Mouse (Mus musculus) activated CD4-positive, CD25-positive, alpha-beta regulatory T cell, adult 4 months (primary cell): Measurements from ENCODE around the gene Stim2. TPM values are rescaled to one million over a fixed set of nuclear protein-coding genes. Genes with fewer than 3 reads are reported as not detected.

Experiments
- ATAC-seq: one replicate; pipeline ENCODE4 v1.8.0; 2017
- polyA plus RNA-seq, 2 experiments: library from polyadenylated mRNA; unstranded; fragments of 100-300 nt; shearing (Covaris generic); gene quantifications; one replicate each; pipeline ENCODE4 v1.2.1; 2017

Gene Stim2
- polyA plus RNA-seq, 2 experiments from 2014 or later = 19.4 to 19.7 TPM

GRCm38 (mm10) chr5:54118410-54119212 lies 120.3 kb downstream of the Stim2 start:
- no peak for ATAC-seq

DNA sequence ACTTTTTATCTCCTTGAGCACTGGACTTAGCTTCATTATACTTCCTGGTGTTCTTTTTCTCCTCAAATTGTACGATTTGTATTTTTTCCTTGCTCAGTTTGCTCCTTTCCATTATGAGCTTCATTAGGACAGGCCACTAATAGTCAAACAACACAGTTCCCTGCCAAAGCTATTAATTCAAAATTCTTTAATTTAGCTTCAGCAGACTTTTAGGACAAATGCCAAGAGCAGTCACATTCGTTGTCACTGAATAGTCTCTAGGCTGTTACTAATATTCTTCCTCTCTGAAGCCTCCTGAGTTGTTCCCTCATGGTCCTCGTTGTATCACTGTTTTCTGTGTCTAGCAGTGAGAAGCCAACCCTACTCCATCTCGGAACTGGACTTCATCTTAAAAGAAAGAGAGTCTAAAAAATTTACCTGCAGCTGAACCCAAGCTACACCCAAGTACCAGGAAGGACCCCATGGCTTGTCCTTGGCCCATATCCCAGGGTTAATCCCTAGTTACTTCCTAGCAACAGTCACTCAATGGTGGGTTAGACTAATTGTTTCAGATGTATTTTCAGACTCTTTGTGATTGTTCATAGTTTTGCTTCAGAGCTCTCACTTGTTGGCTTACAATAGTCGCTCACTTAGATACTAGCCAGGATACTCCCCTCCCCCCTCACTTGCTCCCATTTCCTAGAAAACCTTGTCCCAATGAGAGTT lies 149.9 kb downstream of the Stim2 start:
- no peak for ATAC-seq

DNA sequence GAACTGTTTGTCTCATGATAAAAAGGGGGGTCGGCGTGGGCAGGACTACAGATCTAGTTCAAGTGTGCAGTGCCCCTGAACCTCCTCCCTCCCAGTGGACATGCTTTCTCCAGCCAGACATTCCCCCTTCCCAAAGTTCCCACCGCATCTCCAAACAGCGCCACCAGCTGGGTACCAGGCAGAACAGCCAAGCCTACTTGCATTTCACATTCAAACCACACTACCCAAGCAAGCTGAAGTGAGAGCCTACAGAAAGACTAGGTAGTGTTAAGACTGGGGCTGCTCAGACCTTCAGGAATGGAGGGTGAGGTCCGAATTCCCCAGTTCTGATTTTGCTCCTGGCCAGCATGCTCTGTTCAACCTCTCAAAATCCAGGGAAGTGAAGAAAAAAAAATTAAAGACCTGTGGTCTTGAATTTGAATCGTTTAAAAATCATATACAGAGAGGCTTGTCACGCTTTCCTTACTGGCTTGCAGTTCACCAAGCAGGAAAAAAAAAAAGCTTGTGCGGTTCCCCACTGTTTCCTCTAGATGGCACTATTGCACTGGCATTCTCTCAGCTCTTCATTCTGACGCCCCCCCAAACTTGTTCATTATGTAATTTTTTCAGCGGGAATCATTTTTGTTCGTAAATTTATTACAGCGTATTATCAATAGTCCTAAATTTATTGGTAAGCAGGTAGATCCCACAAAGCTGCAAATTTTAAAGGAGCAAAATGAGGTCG lies 156.4 kb downstream of the Stim2 start:
- ATAC-seq = peak; percentile 32

GRCm38 (mm10) chr5:54155227-54155776 lies 157.0 kb downstream of the Stim2 start:
- no peak for ATAC-seq

DNA sequence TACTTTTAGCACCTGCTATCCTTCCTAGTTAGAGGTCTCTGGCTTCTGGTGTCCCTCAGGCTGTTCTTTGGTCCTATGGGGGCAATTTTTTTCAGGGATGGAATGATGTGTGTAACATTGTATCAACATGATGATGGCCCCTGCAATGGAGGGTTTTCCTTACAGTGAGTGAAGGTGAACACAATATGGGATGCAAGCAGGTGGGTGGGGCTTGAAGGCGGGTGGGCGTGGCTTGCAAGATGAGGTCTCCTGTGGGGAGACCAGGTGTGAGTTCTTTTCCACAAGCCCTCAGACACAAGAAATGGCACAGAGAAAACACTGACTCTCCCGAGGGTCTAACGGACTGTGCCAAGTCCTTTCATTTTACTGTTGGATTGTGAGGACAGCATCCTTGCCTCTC lies 157.6 kb downstream of the Stim2 start:
- no peak for ATAC-seq

- no peak for ATAC-seq
Observed at GRCm38 (mm10) chr5:54156944-54157527, 158.7 kb downstream of the Stim2 start.

DNA sequence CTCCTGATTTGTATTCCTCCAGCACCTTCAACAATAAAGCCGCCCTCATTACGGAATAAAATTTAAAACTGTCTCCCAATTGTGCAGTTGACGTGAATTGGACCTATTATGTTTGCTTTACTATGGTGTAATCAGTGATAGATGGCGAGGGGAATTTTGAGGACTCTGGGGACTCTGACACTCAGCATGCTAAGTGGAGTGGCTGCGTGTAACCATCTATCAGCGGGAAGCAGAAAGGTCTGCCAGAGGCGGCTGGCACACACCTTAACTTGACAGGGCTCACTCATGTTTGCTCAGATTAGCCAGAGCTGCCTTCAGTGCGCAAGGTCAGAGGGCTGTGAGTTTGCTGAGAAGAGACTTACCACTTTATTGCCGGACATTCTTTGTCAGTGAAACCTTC lies 159.9 kb downstream of the Stim2 start:
- no peak for ATAC-seq

DNA sequence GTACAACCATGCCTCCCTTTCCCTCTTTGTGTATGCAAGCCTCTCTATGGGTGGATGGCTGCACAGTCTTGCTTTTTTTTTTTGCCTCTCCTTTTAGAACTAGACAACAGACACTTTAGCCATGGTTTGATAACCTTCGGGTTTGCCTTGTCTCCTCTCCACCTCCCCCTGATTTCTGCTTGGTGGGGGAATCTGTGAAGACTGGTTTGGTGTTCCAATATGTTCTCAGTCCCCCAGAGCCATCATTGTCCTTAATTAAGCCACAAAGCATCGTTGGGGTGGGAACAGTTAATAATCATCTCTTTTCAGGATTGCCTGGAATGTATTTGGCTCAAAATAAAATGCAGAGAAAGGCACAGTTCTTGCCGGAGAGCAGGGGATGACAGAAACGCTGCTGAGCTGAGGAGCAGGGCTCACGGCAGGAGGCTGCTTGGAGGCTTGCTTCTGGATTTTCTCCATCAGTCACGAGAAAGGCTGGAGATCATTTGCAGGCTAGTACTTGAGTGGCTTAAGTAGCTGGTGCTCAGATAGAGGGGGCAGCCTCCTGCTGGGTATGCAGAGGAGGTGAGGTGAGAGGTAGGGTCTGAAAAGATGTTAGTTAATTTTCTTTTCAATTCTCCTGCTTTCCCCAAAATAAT lies 161.0 kb downstream of the Stim2 start:
- no peak for ATAC-seq

GRCm38 (mm10) chr5:54160561-54160960 lies 162.3 kb downstream of the Stim2 start:
- ATAC-seq = no peak

DNA sequence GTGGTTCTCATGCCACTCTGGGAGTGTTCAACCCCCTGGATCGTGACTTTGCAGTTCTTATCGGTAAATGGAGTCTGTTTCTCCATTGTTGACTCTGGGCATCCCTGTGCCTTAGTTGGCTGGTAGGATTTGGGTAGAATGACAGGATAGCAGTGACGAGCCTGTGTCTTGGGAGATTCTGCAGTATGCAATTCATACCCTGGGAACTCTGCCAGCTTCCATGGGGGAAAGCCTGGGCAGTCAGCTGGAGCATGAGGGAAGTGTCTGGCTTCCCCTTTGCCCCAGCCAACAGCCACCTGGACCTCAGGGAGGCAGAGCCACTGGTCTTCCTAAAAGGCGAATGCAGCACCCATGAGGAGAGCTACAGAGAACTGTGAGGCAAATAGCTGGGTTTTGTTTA lies 165.6 kb downstream of the Stim2 start:
- no peak for ATAC-seq

Other genes starting within 250 kb of the Stim2 start
- gene Tbc1d19, start 188.9 kb upstream of the Stim2 start, polyA plus RNA-seq = 1 to 10 TPM; 5.3 to 6.8 TPM